11 mouse cellular contexts compared by ENCODE assay signal in genomic region chr5:115730314-115730713, GRCm38 (mm10). TPM values are rescaled to one million over a fixed set of nuclear protein-coding genes. Genes with fewer than 3 reads are reported as not detected.
A peak's percentile ranks its signal among the peaks of the same experiment; 100 is the strongest.
DNase-seq lines count a peak whose midpoint lies in the region; ATAC-seq lines count a peak whose summit lies in the region.
"Had no signal": no experiment of that assay in that cellular context is flagged by ENCODE, and none has a peak within 500 bp of the region (broad histone marks: within the 10 kb centered on the region; RNA-seq: fewer than 3 reads in every experiment).

No protein-coding gene starts in this region.

- no peak overlapping the region for H3K9ac ChIP-seq in heart, embryonic 16.5 days (ENCODE audit: low read length)
- H3K9ac ChIP-seq in heart, embryonic 11.5 days (ENCODE audit: low read depth, low read length): no peak overlapping the region
- H3K9ac ChIP-seq in embryonic facial prominence, embryonic 12.5 days: no peak overlapping the region
- peak overlapping the region; percentile 87 for H3K9ac ChIP-seq in hindbrain, embryonic 14.5 days
- peak overlapping the region; percentile 80 for H3K9ac ChIP-seq in midbrain, embryonic 15.5 days
- H3K9ac ChIP-seq: lung, embryonic 14.5 days had no signal

- H3K27ac ChIP-seq in heart, embryonic 16.5 days (ENCODE audit: low read length): no peak overlapping the region
- H3K27ac ChIP-seq in heart, embryonic 11.5 days (ENCODE audit: low read depth, low read length): no peak overlapping the region
- H3K27ac ChIP-seq in embryonic facial prominence, embryonic 12.5 days: no peak overlapping the region
- no peak overlapping the region for H3K27ac ChIP-seq in hindbrain, embryonic 14.5 days
- peak overlapping the region; percentile 99 for H3K27ac ChIP-seq in midbrain, embryonic 15.5 days

- no peaks in the 10 kb centered on the region for H3K36me3 ChIP-seq in heart, embryonic 16.5 days (ENCODE audit: control insufficient read depth, insufficient read depth)
- no peaks in the 10 kb centered on the region for H3K36me3 ChIP-seq in heart, embryonic 11.5 days (ENCODE audit: control insufficient read depth, insufficient read depth, low read length)
- no peaks in the 10 kb centered on the region for H3K36me3 ChIP-seq in embryonic facial prominence, embryonic 12.5 days
- H3K36me3 ChIP-seq in hindbrain, embryonic 14.5 days (replicated peaks; ENCODE audit: control insufficient read depth, insufficient read depth): no peaks in the 10 kb centered on the region
- H3K36me3 ChIP-seq in midbrain, embryonic 15.5 days (replicated peaks): no peaks in the 10 kb centered on the region

- intact Hi-C loops in left cerebral cortex, postnatal 4 days (cut with DNase I): loop anchor here (5.0 kb wide), 1 partner anchor 78 kb away; no protein-coding TSS in a partner anchor

- peaks cover 29% of the 10 kb centered on the region for H3K27me3 ChIP-seq in heart, embryonic 16.5 days (ENCODE audit: control insufficient read depth, insufficient read depth, low read length)
- peaks cover 21% of the 10 kb centered on the region for H3K27me3 ChIP-seq in heart, embryonic 11.5 days (ENCODE audit: control insufficient read depth, insufficient read depth, low read length)
- H3K27me3 ChIP-seq in embryonic facial prominence, embryonic 12.5 days: peaks cover 32% of the 10 kb centered on the region
- H3K27me3 ChIP-seq in hindbrain, embryonic 14.5 days (ENCODE audit: control insufficient read depth, insufficient read depth, low read length): 0 out of 2 replicates have a peak, but pooled peaks cover 3% of the 10 kb centered on the region
- no peaks in the 10 kb centered on the region for H3K27me3 ChIP-seq in midbrain, embryonic 15.5 days (replicated peaks)

- peaks cover 3% of the 10 kb centered on the region; the same call in 1 of the 2 replicates for H3K9me3 ChIP-seq in heart, embryonic 16.5 days (replicated peaks; ENCODE audit: control insufficient read depth, low read length)
- H3K9me3 ChIP-seq in heart, embryonic 11.5 days (replicated peaks; ENCODE audit: control insufficient read depth, low read length): no peaks in the 10 kb centered on the region
- H3K9me3 ChIP-seq in embryonic facial prominence, embryonic 12.5 days: no peaks in the 10 kb centered on the region
- H3K9me3 ChIP-seq in hindbrain, embryonic 14.5 days (ENCODE audit: control insufficient read depth, low read length): no peaks in the 10 kb centered on the region
- no peaks in the 10 kb centered on the region for H3K9me3 ChIP-seq in midbrain, embryonic 15.5 days

- H3K4me1 ChIP-seq in heart, embryonic 16.5 days (ENCODE audit: control insufficient read depth, insufficient read depth, low read length): peaks cover 14% of the 10 kb centered on the region
- peaks cover 6% of the 10 kb centered on the region; the same call in 1 of the 2 replicates for H3K4me1 ChIP-seq in heart, embryonic 11.5 days (ENCODE audit: control insufficient read depth, insufficient read depth, low read length)
- peaks cover 7% of the 10 kb centered on the region; the same call in 1 of the 2 replicates for H3K4me1 ChIP-seq in embryonic facial prominence, embryonic 12.5 days
- peaks cover 19% of the 10 kb centered on the region for H3K4me1 ChIP-seq in hindbrain, embryonic 14.5 days (replicated peaks; ENCODE audit: control insufficient read depth, insufficient read depth, low read length)
- H3K4me1 ChIP-seq in midbrain, embryonic 15.5 days: peaks cover 30% of the 10 kb centered on the region

- DNase-seq in hindbrain, embryonic 14.5 days (ENCODE audit: low spot score): no peak
- DNase-seq in left cerebral cortex, postnatal 4 days: no peak
- DNase-seq in left cerebral cortex, adult 18-20 months (ENCODE audit: low spot score in 2 of 2): no peak
- no peak for DNase-seq in frontal cortex, postnatal 14 days (ENCODE audit: low spot score in 2 of 2)
- DNase-seq: adrenal gland, postnatal 10 days; heart, postnatal 36 days; lung, embryonic 14.5 days had no signal

- H3K4me3 ChIP-seq in heart, embryonic 16.5 days (ENCODE audit: low read length): peak overlapping the region; percentile 61
- H3K4me3 ChIP-seq in heart, embryonic 11.5 days (ENCODE audit: low read depth, low read length): no peak overlapping the region
- H3K4me3 ChIP-seq in embryonic facial prominence, embryonic 12.5 days: peak overlapping the region; percentile 57
- peak overlapping the region; percentile 92 for H3K4me3 ChIP-seq in hindbrain, embryonic 14.5 days (replicated peaks; ENCODE audit: low read length)
- peak overlapping the region; percentile 68 for H3K4me3 ChIP-seq in midbrain, embryonic 15.5 days

- ATAC-seq in heart, embryonic 16.5 days (replicated peaks; ENCODE audit: extremely low read depth, insufficient read depth, low FRiP score): no peak
- ATAC-seq in heart, embryonic 11.5 days (replicated peaks; ENCODE audit: insufficient number of reproducible peaks, low FRiP score, low TSS enrichment): no peak
- ATAC-seq in embryonic facial prominence, embryonic 12.5 days (ENCODE audit: insufficient number of reproducible peaks, insufficient read depth, low FRiP score, low TSS enrichment): no peak
- ATAC-seq in hindbrain, embryonic 14.5 days (ENCODE audit: low FRiP score): no peak
- ATAC-seq in midbrain, embryonic 15.5 days (replicated peaks): no peak

- WGBS in heart, embryonic 16.5 days: 66% methylated on average over 5 of the region's 5 CpGs
- 67% methylated on average over 5 of the region's 5 CpGs for WGBS in heart, embryonic 11.5 days (ENCODE audit: insufficient replicate concordance)
- 59% methylated on average over 5 of the region's 5 CpGs for WGBS in embryonic facial prominence, embryonic 12.5 days
- 67% methylated on average over 5 of the region's 5 CpGs for WGBS in hindbrain, embryonic 14.5 days
- WGBS in midbrain, embryonic 15.5 days: 71% methylated on average over 5 of the region's 5 CpGs

- no peak overlapping the region for H3K4me2 ChIP-seq in heart, embryonic 16.5 days (ENCODE audit: low read depth, low read length)
- H3K4me2 ChIP-seq in heart, embryonic 11.5 days: no peak overlapping the region; the same call in 1 of the 2 replicates
- peak overlapping the region; percentile 99 for H3K4me2 ChIP-seq in embryonic facial prominence, embryonic 12.5 days (replicated peaks)
- H3K4me2 ChIP-seq in hindbrain, embryonic 14.5 days (replicated peaks): peak overlapping the region; percentile 72
- peak overlapping the region; percentile 72 for H3K4me2 ChIP-seq in midbrain, embryonic 15.5 days

RNA-seq across cellular contexts. Expression of gene Bicdl1, which starts 1.1 kb away (rescaled TPM):
- 7.7 and 9.2 TPM in 2 replicates for polyA plus RNA-seq in heart, embryonic 16.5 days (2015; fragmentation: Nextera tagmentation; extraction: Ambion mirVana)
- polyA plus RNA-seq in heart, embryonic 11.5 days (2014; fragmentation: Nextera tagmentation; extraction: Ambion mirVana): 4.4 and 6.6 TPM in 2 replicates
- 12.4 and 14.1 TPM in 2 replicates for polyA plus RNA-seq in embryonic facial prominence, embryonic 12.5 days (2016; fragmentation: Nextera tagmentation; extraction: Ambion mirVana)
- 36.2 and 37.8 TPM in 2 replicates for polyA plus RNA-seq in hindbrain, embryonic 14.5 days (2014; fragmentation: Nextera tagmentation; extraction: Ambion mirVana)
- polyA plus RNA-seq in midbrain, embryonic 15.5 days (2015; fragmentation: Nextera tagmentation; extraction: Ambion mirVana): 47.2 and 47.5 TPM in 2 replicates
- total RNA-seq in left cerebral cortex, postnatal 4 days (2021): 100 to 1,000 TPM; 144 to 151 TPM
- total RNA-seq in left cerebral cortex, adult 18-20 months (2021): 100 to 1,000 TPM; 180 to 184 TPM

Comparison
In these comparisons a context has a peak if more than half of its experiments do, and no peak if none do; other contexts are left out.
1. H3K4me2 ChIP-seq: peak in embryonic facial prominence, embryonic 12.5 days (single experiment), hindbrain, embryonic 14.5 days (single experiment) and midbrain, embryonic 15.5 days (single experiment); none in heart, embryonic 16.5 days (single experiment) and heart, embryonic 11.5 days (single experiment).
2. H3K9ac ChIP-seq: peak in hindbrain, embryonic 14.5 days (single experiment) and midbrain, embryonic 15.5 days (single experiment); none in heart, embryonic 16.5 days (single experiment), heart, embryonic 11.5 days (single experiment) and embryonic facial prominence, embryonic 12.5 days (single experiment).